Mouse (Mus musculus) embryo, embryonic 10 days (tissue): ENCODE results near the gene Pdlim4.
A peak's percentile ranks its signal among the peaks of the same experiment; 100 is the strongest.

Source experiments
- DNase-seq: peaks from one replicate; pipeline ENCODE4 v3.0.0-alpha.2; 2015; ENCODE audit warnings: low spot score

The Pdlim4 gene

DNA sequence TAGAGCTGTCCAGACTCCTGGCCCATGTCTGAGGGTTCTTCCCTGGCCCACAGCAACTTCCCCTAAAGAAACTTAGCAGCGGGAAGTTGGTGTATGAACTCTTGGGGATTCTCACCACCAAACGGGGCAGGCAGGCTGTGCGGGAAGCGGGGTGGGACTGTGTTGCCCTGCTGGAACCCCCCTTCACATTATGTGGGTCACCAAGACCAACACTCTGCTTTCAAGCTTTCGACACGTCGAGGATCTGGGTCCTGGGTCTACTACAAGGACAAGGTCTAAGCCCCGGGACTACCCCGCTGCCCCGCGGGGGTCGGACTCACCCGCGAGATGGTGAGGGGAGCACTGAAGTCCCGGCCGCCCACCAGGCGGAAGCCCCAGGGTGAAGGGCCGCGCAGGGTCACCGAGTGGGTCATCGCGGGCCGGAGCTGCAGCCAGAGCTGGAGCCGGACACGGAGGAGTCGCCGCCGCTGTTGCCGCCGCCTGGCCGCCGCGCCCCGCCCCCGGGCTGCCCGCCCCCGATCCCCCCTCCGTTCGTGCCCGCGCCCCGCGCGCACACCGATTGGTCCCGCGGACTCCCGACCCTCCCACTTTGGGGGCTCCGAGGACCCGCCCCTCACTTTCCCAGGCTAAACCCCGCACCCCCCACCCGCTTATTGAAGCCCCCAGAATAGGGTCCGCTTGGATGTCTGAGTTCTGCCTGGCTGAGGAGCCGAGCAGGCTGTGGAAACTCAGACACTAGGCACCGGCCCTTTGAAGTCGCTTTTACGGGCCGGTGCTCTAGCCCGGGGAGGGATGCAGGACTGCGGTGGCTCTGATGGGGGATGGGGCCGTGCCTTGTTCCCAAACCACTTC is at the start of gene Pdlim4:
Gene Pdlim4 (minus strand): TSS at position 495 of the 852 bp plus-strand sequence.
- peak; percentile 66 for DNase-seq

DNA sequence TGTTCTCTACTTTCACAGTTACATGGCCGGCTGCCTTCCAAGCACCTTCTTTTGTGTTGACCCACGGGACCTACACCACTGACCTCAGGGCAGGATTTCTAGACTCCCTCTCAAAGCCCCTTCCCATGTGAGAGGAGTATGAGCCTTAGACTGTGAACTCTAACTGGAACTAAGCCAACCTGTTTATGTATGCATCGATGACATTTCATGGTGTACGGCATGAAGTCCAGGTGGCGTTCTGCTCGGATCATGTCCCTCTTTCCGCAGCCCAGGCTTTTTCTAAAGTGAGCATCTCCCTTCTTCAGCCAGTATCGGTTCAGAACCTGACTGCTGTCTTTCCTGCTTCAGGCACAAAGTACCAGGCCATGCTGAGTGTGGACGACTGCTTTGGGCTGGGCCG is 48.3 kb upstream of the Pdlim4 start:
- DNase-seq: no peak

DNA sequence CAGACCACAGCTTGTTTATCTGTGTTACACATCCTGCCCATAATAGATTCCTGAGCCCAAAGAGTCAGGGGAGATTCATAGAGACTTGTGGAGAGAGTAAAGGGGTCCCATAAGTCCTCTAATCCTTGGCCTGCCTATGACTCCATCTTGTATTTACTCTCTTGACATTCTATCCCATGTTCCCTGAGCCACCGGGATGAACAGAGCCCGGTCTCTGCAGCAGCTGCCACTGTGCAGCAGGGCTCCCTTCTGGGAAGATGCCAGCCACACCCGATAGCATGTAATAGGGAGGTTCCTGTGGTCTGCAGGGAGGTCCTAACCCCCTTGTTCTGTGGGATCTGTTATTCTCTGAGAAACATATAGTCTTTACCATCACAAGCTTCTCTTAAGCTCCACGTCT is 47.6 kb upstream of the Pdlim4 start:
- DNase-seq: no peak

DNA sequence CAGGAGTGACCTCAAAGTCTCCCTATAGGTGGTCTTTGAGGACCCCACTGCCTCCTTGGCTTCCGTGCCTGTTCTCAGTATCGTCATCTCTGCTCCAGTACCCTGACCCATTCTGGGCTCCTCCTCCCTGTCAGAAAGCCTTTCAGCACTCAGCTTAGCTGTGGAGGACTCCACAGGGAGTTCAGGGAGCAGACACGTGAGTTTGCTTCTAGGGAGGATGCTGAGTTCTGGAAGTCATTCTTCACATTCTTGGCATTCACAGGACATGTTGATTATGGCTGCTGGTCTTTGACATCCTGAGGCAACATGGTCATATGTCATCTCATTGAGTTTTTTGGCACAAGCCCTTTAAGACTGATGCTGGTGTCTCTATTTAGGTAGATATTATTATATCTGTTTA is 47.1 kb upstream of the Pdlim4 start:
- DNase-seq: no peak

DNA sequence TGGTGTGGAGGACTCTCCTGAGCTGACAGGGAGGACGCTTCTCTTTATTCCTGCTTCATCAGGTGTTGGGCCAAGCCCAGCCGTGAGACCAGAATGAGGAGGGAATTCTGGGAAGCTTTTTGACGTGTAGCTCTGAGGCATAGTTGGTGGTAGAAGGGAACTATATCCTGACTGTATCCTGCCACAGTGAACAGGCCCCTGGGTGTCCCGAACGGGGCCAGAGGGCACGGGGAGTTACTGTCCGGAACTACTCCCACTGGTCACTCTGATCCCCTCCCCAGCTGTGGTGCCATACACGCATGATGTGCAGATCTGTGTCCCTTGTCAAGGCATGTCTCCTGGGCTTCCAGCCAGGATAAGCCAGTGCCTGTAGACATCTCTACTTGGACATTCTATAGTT is 46.5 kb upstream of the Pdlim4 start:
- DNase-seq: no peak

DNA sequence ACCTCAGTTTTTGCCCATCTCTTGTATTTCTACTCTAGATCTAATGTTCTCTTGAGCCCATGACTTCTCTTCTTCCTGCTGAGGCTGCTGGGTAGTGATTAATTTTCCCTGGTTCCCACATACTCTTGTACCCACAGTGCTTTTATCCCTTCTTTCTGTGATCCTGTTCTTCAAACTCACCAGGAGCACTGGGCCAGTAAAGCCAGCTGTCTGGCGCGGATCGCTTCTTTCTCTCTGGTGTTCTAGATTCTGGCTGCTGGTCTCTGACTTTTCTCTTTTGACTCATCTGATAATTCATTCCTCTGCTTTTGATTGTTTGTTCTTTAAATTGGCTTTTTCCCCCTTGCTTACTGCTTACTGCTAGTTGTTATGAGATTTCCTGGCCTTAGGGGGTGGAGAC is 45.9 kb upstream of the Pdlim4 start:
- DNase-seq: no peak

DNA sequence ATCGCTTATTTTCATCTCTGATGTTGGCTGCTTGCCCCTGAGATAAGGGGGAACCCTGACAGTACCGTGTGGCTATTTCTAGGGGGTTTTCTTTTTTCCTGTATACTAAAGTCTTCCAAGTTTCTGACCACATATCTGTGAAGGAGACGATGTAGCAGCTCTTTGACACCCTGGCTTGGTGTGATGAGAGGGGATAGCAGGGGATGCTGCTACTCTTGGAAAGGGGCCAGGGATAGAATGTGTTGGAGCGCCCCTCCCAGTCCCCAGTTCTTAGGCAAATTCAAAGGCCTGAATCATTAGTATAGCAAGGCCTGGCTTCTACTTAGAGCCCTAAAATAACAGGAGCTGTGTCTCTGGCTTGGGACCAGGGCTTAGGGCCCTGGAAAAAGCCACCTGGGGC is 44.5 kb upstream of the Pdlim4 start:
- no peak for DNase-seq

DNA sequence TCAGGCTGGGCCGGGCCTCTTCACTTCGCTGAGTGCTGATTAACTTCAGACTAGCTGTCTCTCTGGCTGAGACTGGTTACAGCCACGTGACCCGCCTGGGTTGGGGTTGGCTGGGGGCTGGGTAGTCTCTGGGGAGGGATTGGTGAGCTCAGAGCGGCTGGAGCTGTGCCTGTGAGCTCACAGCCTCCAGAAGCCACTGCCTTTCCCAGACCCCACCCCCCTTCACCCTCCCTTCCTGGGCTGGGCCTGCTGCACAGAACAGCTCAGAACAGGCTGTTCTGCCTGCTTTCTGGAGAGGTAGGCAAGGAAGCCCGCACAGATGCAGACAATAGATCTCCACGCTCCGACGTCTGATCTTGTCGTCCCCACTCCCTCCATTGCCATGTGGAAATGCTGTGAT is 44.1 kb upstream of the Pdlim4 start:
- peak; percentile 91 for DNase-seq

DNA sequence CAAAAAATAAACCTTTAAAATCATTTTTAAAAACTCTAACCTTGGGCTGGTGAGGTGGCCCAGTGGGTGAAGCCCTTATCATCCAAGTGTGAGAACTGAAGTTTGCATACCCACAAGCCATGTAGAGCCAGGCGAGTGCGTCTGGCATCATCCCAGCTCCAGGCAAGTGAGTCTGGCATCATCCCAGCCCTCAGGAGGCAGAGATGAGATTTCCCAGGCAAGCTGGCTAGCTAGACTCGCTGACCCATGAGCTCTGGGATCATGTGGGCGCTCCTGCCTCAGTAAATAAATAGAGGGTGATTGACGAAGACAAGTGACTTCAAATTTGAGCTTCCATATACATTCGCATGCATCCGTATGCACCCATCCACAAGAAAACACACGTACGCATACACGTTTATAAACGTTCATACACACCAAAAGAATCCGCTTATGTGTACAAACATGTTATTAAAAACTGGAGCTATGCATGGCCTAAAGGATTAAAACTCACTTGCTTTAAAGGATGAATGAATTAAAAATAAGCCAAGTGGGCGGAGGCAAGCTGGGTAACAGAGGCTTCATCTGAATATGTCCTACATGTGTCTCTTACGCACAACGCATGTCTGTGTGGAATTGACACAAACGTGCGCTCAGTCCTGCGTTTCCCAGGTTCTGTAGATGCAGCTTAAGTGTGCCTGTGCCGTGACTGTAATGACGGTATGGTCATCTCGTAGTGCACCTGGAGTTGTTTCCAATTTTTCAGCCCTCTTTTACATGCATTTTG is 43.3 kb upstream of the Pdlim4 start:
- DNase-seq: no peak

DNA sequence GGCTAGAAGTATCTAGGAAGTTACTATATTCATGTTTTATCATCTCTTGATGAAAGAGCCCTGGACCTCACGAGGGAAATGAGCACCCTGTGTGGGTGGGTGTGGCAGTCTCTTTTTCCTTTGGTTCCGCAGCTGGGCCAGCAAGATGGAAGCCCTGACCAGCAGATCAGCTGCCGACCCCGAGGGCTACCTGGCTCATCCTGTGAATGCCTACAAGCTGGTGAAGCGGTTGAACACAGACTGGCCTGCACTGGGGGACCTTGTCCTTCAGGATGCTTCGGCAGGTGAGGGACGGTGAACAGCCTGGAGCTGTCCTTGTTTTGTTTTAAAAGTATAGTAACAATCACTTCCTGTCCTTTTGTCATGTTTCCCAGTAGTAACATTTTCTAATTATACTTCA is 42.5 kb upstream of the Pdlim4 start:
- DNase-seq: no peak

DNA sequence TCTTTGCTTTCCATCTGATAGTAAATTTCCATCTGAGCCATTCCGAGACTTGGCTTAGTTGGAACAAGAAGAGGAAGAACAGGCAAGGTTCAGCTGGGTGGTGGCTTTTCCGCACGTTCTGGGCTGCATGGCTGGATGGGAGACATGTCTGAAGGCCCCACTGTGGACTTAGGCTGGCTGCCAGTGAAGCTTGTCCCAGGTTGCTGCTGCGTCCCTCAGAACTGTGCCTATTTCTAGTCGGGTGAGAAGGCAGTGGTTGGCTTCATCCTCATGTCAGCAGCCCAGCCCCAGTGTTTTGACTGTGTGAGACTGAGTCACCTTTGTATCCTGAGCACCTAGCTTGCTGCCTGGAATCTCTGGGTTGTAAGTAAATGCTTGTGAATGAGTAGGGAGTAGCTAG is 40.1 kb upstream of the Pdlim4 start:
- DNase-seq: no peak

DNA sequence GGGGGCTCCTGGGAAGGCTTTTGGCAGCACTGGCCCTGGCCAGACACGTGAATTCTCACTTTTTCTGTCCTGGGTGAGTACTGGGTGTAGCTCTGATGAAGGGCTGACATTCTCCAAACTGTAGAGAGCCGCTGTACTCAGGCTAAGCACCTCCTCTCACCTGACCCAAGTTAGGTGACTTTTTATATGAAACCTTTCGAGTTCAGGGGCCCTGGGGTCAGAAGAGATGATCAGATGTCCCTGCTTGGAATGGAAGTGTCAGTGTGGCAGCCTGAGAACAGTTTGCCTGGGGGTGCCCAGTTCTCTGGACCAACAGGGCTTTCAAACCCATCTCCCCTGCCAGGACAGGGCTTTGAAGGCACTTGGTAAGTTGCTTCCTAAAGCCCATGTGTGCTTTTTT is 39.3 kb upstream of the Pdlim4 start:
- DNase-seq: no peak

DNA sequence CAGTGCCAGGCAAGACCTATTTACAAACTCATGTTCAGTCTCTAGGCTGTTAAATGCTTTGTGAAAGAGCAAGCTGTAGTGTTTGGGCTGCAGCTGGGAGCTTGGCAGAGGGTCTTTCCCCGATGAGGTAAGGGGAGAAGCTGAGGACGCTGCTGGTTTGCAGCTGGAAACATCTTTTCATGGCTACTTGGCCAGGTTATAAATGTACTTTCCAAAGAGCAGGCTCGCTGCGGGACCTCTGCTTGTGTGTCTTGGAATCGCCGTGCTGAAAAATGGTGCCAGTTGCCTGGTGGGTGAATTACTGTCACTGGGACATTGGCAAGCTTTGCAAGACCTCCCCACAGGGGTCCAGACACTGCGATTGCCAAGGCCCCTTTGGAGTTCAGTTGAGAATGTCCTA is 38.4 kb upstream of the Pdlim4 start:
- no peak for DNase-seq

DNA sequence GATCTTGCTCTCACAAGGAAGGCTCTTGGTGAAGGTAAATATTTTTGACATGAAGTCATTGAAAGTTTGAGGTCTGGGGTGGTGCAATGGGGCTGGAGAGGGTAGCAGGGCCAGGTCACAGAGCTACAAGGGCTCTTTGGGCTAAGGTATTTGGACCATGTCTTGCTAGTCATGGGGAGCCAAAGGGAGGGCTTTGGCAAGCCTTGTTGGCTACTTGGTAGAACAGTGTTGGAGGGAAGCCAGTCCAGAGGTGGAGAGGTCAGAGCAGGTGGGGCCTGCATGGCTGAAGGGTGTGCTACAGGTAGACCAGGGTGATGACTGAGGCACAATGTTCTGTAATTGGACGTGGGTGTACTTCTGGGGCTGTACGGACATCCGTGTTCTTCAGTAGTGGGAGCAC is 37.9 kb upstream of the Pdlim4 start:
- no peak for DNase-seq

DNA sequence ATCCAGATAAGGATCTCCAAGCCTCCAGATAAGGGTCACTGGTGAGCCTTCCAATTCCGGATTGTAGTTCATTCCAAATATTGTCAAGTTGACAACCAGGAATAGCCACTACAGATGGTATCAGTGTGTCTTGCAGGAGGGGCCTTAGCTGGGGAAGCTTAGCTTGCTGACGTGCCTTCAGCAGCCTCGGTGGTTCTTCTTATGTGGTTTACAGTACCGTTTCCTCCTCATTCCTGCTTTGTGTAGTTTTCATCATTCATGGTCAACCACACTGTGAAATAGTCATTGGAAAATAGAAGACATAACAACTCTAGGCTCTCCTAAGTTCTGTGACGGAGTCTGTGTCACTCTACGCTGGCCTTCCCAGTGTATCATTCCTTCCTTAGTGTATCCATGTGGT is 36.2 kb upstream of the Pdlim4 start:
- DNase-seq: no peak

DNA sequence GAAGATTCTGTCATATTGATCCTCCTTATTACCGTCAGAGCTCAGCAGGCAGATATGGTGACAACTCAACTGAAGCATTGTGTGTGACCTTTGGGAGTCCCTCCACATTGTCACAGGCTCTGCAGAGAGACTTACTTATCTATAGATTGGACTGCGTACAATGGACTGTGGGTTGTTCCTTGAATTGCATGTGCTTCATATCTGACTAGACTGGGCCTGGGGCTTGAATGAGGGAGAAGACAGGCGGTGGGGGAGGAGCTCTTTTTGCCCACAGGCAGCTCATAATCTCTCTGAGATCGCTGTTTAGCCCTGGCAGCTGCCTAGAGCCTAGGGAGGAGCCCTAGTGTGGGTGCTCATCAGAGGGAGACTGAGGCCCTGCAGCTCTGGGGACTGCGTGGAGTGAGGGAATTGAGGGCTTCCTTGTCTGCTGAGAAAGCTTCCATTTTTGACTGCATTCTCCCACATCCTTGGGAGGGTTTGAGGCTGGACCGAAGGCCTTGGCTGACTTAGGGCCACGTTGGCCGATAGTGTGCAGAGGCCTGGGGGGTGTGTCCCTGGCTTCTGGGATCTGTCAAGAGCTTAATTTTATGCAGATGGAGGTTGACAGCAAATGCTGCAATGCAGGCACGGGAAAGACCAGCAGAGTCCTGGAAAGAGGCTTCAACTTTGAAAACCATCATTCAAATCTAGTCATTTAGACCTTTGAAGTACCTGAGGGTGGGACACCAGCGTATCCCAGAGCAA is 34.1 kb upstream of the Pdlim4 start:
- no peak for DNase-seq

DNA sequence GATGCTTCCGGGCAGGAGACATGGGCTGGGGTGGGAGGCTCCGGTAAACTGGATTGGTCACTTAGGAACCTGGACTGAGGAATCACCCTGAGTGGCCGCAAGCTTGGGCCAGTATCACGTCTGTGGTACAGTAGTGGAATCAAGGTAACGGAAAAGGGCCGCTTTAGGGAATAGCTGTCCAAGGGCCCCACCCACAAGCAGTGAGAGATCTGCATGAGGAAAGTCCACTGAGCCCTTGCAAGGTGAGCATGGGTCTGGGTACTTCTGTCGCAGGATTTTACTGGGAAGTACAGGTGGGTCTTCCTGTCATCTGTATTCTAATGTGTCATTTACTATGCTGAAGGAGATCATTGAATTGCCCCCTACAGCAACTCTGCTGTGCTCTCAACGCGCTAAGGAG is 32.9 kb upstream of the Pdlim4 start:
- no peak for DNase-seq

DNA sequence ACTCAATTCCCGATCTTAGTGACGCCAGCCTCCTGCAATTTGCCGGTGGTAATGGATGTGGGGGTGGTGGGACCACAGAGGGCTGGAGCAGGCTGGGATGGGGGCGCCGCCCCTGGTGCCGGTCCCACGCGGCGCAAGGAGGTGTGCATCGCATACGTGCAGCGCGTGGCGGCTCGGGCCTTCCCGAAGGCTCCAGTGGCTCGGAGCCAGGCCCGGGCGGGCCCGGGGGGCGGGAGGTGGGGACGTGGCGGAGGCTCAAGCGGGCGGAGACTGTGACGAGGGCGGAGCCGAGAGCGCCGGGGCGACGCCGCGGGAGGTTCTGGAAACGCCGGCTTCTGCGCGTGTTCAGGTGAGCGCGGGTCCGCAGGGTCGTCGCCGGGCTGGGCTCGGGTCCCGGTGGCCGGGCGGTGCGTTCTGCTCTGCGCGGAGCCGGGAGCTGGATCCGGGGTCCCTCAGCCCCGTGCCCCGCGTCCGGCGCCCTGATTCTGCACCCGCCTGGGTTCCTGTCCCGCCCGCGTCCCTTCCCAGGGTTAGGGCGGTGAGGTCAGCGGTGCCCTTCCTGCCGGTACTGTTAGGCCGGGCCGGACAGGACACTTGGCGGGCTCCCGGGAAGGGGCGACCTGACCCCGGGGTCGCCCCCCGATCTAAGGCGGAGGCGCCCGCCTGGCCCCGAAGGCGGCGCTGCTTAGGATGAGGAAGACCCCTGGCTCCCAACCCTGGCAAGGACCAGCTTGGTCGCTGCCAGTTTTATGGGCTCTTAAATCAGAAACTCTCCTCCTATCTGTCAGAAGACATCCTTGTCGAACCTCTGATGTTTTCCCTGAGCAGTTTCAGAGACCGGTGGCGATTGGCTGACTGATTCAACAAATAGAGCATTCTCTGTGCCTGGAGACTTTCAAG is 32.1 kb upstream of the Pdlim4 start:
- DNase-seq: peak; percentile 71

DNA sequence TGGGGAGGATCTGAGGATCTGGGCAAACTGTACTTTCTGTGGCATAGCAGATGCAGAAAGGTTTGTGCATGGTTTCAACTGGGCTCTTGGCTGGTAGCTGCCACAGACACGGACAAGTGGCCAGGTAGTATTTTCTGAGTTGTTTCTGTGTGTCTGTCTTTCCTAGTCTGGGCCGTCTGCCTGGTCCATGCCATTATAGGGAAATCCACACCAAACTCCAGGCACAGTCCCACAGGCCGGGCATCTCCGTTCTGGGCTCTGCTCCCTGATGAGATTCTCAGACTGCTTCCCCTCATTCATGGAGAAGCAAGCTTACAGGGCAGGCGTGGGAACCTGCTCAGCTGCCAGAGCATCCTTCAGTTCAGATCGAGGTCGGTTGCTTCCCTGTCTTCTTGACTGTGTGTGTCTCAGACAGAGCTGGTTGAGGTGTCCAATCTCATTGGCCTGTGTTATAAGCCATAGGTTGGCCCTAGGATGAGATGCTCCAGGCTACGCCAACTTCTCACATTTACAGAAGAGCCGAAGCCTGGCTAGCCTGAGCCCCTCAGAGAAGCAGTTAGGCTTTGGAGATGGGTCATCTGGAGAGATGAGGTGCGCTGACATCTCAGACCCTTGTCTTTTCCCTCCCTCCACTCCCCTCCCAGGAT is 31.4 kb upstream of the Pdlim4 start, which contains the start of gene P4ha2:
Gene P4ha2 (plus strand): TSS at position 51 of the 647 bp plus-strand sequence.
- DNase-seq: no peak

DNA sequence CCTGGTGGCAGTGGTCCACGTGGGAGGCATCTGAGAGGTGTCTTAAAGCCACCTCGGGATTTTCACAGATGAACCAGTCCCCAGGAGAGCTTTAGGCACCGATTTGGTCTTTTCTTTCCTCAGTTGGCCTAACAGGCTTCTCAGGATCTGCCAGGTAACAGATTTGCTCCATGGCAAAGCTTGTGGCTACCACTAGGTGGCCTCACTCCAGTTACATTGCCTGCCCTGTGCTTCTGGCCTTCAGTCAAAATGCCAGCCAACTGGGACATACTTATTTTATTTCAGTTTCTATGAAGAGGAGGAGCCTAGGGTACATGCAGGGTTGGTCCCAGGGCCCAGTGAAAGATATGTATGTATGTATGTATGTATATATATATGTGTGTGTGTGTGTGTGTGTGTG is 24.2 kb upstream of the Pdlim4 start:
- peak; percentile 68 for DNase-seq

DNA sequence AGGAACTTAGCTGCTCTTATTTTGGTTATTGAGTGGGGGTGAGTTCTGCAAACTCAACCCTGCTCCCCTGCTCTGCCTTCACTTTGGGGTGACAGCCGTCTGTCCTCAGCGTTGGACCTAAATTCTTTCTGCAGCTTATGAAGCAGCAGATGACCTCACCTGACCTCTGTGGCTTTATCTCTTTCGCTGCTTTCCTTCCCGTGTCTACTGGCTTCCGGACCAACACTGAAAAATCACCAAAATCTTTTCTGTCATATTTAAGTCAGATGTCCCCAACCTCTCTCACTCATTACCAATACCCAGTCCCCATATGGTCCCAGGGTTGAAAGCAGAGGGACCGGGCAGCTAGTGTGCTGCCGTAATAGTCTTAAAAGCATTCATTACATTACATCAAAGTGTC is 23.4 kb upstream of the Pdlim4 start:
- DNase-seq: no peak
